Mouse (Mus musculus) brain, embryonic 14.5 days (tissue): Measurements from ENCODE around the gene Snapc2. TPM values are rescaled to one million over a fixed set of nuclear protein-coding genes. Genes with fewer than 3 reads are reported as not detected.

Experiments used
- DNase-seq: peaks from one replicate; pipeline ENCODE4 v3.0.0-alpha.2; 2011; ENCODE audit warnings: low read depth
- CTCF ChIP-seq: fragments of 200-500 bp; IDR thresholded peaks from 2 replicates; pipeline ENCODE4 v1.5.1; 2012; ENCODE audit warnings: inconsistent platforms, mild to moderate bottlenecking, moderate library complexity, borderline replicate concordance; ENCODE audit not compliant: insufficient read depth, insufficient read length; ENCODE audit errors: extremely low read depth
- POLR2A ChIP-seq: fragments of 200-500 bp; IDR thresholded peaks from 2 replicates; pipeline ENCODE4 v1.6.1; 2012; ENCODE audit warnings: mild to moderate bottlenecking, inconsistent platforms, borderline replicate concordance; ENCODE audit not compliant: poor library complexity, insufficient read depth, insufficient read length, severe bottlenecking; ENCODE audit errors: extremely low read depth
- polyA plus RNA-seq: library from polyadenylated mRNA; depleted of rRNA; stranded (reverse); fragments of >200 nt; gene quantifications from 2 replicates; pipeline ENCODE4 v1.2.3, GENCODE M21; 2012

Gene Snapc2
- polyA plus RNA-seq, 1 experiment = 65.5 TPM

DNA sequence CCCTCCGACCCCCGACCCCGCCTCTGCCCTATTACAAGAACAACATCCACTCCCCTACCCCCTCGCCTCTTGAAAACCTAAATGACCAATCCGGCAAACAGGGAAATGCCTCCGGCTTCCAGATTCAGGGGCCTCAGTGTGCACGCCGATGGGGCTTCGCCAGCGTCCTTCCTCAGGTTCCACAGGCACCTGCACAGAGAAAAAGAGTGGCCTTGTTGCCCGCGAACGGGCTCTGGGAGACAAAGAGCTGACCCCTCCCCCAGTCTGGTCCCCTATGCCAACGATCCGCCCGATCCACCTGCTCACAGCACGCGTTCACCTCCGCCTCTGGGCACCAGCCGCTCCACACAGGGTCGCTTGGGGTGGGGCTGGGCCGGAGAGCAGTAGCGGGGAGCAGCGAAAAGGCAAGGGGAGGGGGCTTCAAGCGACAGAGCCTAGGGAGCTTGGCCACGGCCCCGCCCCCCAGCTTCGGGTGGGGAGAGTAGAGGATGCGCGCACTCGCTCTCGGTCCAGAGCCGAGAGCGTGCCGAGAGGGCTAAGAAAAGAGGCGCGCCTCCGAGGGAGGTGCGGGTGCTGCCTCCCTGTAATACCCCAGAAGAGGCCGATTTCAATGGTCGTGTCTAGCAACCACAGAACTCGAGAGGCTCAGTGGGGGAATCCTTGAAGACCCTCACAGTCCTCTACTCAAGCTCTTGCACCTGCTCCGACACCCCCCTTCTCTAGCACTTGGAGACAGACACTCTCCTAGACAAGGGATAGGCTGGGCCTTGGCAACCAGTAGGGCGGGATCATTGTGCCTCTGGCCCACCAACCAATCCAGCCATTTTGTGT lies 35.9 kb upstream of the Snapc2 start, which contains the start of gene Prr36:
Gene Prr36 (minus strand): TSS at position 669 of the 831 bp plus-strand sequence.
- DNase-seq = peak; percentile 96
- no peak for TF ChIP-seq CTCF
- TF ChIP-seq POLR2A = peak; percentile 59; the same call in 1 of the 2 replicates

DNA sequence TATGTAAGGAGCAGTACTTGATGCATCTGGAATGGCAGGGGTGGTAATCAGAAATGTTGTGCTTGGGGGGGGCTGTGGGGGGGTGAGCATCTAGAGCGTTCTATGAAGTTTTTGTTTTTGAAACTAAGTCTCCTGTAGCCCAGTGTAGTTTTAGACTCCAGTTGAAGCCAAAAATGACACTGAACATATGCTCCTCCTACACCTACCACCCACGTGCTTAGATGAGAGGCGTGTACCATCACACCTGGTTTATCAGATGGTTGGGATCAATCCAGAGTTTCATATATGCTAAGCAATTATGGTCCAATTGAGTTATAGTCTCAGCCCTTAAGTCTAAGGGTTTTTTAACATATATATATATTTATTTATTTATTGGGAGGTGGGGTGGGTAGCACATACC lies 33.3 kb upstream of the Snapc2 start:
- TF ChIP-seq CTCF = no peak
- no peak for TF ChIP-seq POLR2A
- DNase-seq = no peak

DNA sequence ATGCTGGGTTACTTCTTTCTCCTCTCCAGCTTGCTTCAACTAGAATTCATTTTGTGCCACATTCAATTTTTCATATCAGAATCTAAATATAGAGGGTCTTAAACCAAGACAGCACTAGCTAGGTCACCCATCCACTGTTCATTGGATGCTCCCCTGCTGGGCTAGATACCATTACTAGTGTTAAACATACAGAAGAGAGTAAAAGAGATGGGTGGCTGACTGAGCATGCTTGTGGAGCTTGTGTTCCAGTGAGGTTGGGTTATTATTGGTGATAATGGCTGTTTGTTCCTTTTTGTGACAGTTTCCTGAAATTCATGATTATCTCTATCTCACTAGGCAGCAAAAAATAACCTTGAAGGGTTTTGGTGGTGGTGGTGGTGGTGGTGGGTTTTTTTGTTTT lies 30.8 kb upstream of the Snapc2 start:
- DNase-seq = no peak
- no peak for TF ChIP-seq POLR2A
- no peak for TF ChIP-seq CTCF

DNA sequence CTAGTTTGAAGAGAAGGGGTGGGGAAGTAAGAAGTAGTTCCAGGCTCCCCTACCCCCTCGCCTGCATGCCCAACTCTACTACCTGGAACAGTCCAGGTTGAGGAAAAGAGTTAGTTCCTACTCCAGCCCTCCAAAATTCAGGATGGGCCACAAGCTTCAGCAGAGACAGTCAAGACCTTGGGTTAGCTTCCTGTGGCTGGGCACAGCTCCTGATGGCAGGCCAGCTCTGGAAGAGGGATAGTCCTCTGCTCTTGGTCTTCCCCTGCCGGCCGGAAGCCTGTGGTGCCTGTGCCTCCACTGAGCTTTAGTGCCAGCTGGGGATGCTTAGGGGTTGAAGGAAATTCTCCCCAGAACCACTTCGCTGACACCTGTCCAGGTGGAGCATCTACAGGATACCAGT lies 26.6 kb upstream of the Snapc2 start:
- no peak for DNase-seq
- TF ChIP-seq CTCF = no peak
- TF ChIP-seq POLR2A = no peak

DNA sequence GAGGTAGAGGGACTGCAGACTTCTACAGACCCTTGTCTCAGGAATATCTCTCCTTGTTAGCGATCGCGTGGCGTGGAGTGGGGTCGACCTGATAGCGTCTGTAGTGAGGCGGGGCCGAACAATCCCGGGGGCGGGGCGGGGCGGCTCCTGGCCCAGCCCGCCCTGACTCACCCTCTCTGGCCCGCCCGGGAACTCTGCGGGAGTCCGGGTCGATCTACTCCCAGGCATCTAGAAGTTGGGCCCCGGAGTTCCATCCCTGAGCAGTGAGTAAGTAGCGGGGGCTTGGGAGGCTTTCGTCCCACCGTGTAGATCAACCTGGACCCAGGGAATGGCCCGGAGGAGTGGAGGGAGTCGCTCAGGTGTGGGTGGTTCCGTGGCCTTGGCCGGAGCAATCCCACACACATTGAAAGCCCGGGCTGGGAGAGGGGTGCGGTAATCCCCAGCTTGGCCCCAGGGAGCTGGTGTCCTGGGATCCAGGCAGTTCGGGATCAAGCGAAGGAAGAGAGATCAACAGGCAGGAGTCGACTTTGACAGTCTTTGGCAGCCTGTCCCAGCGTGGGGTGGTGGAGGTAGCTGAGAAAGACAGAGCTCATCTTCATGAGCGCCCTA lies 26.0 kb upstream of the Snapc2 start, which contains the start of gene Lrrc8e:
Gene Lrrc8e (plus strand): TSS at position 89 of the 609 bp plus-strand sequence.
- TF ChIP-seq CTCF (no peak), POLR2A (no peak)
- DNase-seq = no peak

DNA sequence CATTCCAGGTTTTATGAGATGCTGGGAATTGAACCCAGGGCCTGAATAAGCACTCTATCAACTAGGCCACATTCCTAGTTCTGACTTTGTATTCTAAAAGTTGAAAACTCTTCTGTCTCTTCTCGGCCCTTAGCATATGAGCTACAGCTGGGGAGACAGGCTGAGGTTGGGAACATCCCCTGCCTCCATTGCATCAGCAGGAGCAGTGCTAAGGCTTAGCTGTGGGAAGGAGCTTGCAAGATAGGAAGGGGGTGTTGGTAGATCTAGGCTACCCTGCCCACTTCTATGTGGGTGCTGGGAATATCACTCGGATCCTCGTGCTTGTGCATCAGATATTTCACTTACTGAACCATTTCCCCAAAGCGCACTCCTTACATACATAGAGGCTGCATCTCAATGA lies 25.0 kb upstream of the Snapc2 start:
- TF ChIP-seq CTCF = no peak
- TF ChIP-seq POLR2A = no peak
- DNase-seq = no peak

DNA sequence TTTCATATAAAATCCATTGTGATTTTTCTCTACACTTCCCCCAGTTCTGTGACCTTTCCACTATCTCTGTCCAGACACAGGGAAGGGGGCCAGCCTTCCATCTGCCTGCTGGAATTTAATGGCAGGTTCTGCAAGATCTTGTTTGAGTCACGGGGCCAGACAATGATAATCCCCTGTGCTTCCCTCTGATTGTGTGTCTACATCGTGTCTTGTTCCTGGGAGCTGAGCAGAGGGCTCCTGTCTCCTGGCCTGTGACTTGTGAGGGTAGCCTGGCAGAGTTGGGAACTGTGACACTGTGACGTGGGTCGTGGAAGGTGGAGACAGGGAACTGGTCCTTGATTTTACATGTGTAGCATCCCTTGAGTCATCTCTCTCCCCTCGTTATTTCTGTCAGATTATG lies 23.1 kb upstream of the Snapc2 start:
- TF ChIP-seq CTCF = no peak
- no peak for TF ChIP-seq POLR2A
- no peak for DNase-seq

DNA sequence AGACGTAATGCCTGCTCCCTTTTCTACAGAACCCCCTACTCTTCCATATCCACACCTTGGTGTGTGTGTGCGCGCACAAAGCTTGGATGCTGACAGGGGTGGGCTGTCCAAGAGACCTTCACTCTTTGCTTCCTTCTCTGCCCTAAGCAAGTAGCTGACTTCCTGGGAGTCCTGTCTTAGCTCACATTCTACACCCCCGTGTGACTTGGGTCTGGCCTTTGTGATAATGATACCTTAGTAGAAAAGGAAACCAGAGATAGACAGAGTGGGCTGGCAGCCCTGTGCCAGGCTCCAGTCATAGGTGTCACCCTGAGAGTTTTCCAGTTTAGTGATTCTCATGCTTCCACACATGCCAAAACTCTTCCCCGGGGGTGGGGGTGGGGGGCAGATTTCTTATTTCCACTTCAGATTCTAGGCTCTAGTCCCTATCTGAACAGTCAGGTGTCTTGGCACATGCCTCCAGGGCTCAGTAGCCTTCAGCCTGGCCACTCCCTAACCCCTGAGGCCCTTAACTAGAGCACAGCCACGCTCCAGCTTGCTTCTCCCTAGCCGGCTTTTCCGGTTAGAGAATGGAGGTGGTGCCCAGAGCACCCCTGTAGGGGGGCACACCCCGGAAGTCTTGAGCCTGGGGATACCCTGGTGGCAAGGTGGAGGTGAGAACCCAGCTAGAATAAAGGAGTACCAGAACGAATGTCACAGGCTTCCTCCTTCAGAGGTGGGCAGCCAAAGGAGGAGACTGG lies 22.1 kb upstream of the Snapc2 start:
- DNase-seq = no peak
- TF ChIP-seq POLR2A = no peak
- no peak for TF ChIP-seq CTCF

DNA sequence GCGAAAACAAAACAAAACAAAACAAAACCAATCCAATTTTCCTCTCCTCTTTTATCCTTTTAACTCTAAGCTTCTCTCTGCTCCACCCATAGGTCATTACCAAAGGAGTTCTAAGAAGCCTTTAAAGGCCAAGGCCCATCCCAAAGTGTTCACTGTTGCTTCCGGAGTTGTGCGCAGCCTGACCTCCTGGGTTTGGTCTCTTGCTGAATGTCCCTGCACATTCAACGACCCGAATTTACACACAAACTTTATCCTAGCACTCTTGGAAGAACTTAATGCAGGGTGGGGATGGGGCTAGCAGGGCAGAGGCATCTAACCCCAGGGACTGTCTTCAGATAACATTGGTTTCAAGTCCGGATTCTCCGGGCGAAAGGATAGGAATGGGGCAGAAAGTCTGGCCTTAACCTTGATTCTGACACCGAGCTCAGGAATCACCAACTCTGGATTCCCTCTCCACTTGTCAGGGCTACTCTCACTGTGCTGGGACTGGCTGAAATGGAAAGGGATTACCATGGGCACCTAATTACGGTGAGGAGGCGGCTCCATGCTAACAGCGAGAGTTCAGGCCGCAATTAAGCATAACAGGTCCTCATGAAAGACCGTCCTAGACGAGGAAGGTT lies 15.0 kb upstream of the Snapc2 start:
- TF ChIP-seq CTCF = no peak
- no peak for TF ChIP-seq POLR2A
- DNase-seq = no peak

DNA sequence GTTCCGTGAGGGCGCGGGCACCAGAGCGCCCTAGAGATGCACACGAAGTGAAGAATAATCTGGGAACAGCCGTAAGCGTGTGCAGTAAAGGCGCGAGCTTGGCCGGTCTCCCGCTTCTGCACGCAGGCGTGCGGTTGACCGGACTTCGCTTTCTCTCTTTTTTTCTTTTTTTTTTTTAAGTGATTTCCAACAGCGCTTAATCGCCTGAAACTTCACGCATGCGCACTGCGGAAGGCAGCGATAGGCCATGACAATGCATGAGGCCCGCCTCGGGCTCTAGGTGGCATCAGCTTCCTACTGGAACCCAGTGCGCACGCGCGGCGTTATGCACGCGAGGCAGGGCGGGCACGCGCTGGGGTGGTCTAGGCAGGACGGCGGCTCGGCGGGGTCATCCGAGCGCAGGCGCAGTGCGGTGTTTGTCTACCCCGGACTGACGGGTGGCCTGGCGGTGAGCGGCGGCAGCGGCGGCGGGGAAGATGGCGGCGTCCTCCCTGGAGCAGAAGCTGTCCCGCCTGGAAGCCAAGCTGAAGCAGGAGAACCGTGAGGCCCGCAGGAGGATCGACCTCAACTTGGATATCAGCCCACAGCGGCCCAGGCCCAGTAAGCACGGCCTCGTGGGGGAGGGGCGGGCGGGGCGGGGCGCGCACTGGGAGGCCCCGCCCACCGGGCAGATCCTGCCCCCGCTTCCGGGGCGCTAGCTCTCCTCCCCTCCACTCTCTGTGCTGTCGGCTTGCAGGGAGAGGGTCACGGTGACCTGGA lies 14.3 kb upstream of the Snapc2 start, which contains the start of the genes Map2k7 and Gm49320:
Gene Map2k7 (plus strand): TSS at position 307 of the 759 bp plus-strand sequence.
Gene Gm49320 (plus strand): TSS at position 432 of the 759 bp plus-strand sequence.
- peak; percentile 100 for DNase-seq
- TF ChIP-seq POLR2A (peak; percentile 58), CTCF (peak; percentile 55)
